Mouse (Mus musculus): ENCODE results near the gene Lrwd1.
"Not testable (repeated sequence)": the region's sequence is repeated elsewhere in the genome, so short reads cannot be mapped to it uniquely, and the experiment has no call there.

GRCm38 (mm10) chr5:136149134-136149576 lies 13.3 kb upstream of the Lrwd1 start:
- not testable (repeated sequence) for TF ChIP-seq POLR2A (IDR thresholded peaks at IDR 0.05; ENCODE audit: borderline replicate concordance, extremely low read depth, low read depth, low read length); CTCF (IDR thresholded peaks at IDR 0.05; ENCODE audit: insufficient read depth, low read length)

Data from lung, adult 2 months (tissue).